Mouse (Mus musculus) limb, embryonic 15.5 days (tissue): Measurements from ENCODE around the gene Dpp6. TPM values are rescaled to one million over a fixed set of nuclear protein-coding genes. Genes with fewer than 3 reads are reported as not detected.

Experiments used
- ATAC-seq: fragments of 200-750 bp; cut with Nextera tagmentation; 2 replicates; pipeline ENCODE4 v1.8.0; 2017; ENCODE audit warnings: low read depth, moderate TSS enrichment; ENCODE audit not compliant: insufficient number of reproducible peaks, low FRiP score, low TSS enrichment
- H3K27ac ChIP-seq: fragments of 300-500 bp; sonication (generic); 2 replicates; pipeline ENCODE4 v1.5.1; 2015; ENCODE audit warnings: moderate library complexity, mild to moderate bottlenecking, inconsistent platforms
- H3K27me3 ChIP-seq: fragments of 300-500 bp; sonication (generic); 2 replicates; pipeline ENCODE4 v1.6.1; 2015; ENCODE audit warnings: inconsistent platforms
- H3K36me3 ChIP-seq: fragments of 300-500 bp; sonication (generic); 2 replicates; pipeline ENCODE4 v1.6.1; 2015; ENCODE audit warnings: inconsistent platforms
- H3K4me1 ChIP-seq: fragments of 300-500 bp; sonication (generic); 2 replicates; pipeline ENCODE4 v1.6.1; 2015; ENCODE audit warnings: inconsistent platforms
- H3K4me2 ChIP-seq: fragments of 300-500 bp; sonication (generic); 2 replicates; pipeline ENCODE4 v1.6.1; 2015; ENCODE audit warnings: mild to moderate bottlenecking, inconsistent platforms
- H3K4me3 ChIP-seq: fragments of 300-500 bp; sonication (generic); 2 replicates; pipeline ENCODE4 v1.5.1; 2015; ENCODE audit warnings: mild to moderate bottlenecking, inconsistent platforms
- H3K9ac ChIP-seq: fragments of 300-500 bp; sonication (generic); 2 replicates; pipeline ENCODE4 v1.6.1; 2015; ENCODE audit warnings: inconsistent platforms
- H3K9me3 ChIP-seq: fragments of 300-500 bp; sonication (generic); 2 replicates; pipeline ENCODE4 v1.6.1; 2016; ENCODE audit warnings: inconsistent platforms
- WGBS: fragments of 180-500 bp; shearing (Covaris S2); methylation state at CpG from one replicate; pipeline ENCODE4 v1.1.7; 2015; 5-methylcytosine and 5-hydroxymethylcytosine counted together
- polyA plus RNA-seq: library from polyadenylated mRNA; unstranded; fragments of >200 nt; fragmentation: Nextera tagmentation; extraction: Ambion mirVana; gene quantifications from 2 replicates; pipeline ENCODE4 v1.2.1, GENCODE M21; 2015

Gene Dpp6
- polyA plus RNA-seq, 1 experiment from 2014 or later: 1.9 TPM

DNA sequence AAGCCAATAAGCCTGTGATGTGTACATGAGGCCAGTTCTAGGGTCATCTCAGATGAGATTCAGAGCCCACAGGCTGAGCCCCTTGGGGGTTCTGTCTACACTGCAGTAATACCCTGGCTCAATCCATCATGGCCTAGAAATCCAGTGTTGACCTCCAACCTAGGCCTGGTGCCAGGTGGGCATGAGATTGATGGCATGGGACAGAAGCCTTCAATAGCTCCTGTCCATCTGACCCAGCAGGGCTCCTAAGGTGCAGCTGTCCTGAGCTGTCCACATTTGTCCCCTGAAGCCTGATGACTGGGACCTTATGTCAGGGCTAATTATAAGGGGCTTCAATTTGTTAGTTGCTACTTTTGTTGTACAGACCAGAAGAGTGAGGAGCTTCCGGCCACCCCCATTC, 500.8 kb downstream of the Dpp6 start:
- no peak overlapping the region for H3K4me2 ChIP-seq
- WGBS: 40% methylated on average over 1 of the region's 1 CpGs
- H3K4me1 ChIP-seq: no peaks in the 10 kb centered on the region
- H3K9me3 ChIP-seq: no peaks in the 10 kb centered on the region
- no peak for ATAC-seq
- no peaks in the 10 kb centered on the region for H3K36me3 ChIP-seq
- H3K9ac ChIP-seq: no peak overlapping the region
- no peaks in the 10 kb centered on the region for H3K27me3 ChIP-seq
- no peak overlapping the region for H3K27ac ChIP-seq
- H3K4me3 ChIP-seq: no peak overlapping the region

- no peak for ATAC-seq
- H3K9me3 ChIP-seq: no peaks in the 10 kb centered on the region
- no peak overlapping the region for H3K27ac ChIP-seq
- whole genome bisulfite sequencing: 80% methylated on average over 4 of the region's 4 CpGs
- no peaks in the 10 kb centered on the region for H3K36me3 ChIP-seq
- H3K4me3 ChIP-seq: no peak overlapping the region
- H3K4me2 ChIP-seq: no peak overlapping the region
- no peaks in the 10 kb centered on the region for H3K27me3 ChIP-seq
- no peaks in the 10 kb centered on the region for H3K4me1 ChIP-seq
- H3K9ac ChIP-seq: no peak overlapping the region
Observed at GRCm38 (mm10) chr5:27319731-27320130, 502.7 kb downstream of the Dpp6 start.

- Histone ChIP-seq H3K27ac (no peak overlapping the region), H3K36me3 (no peaks in the 10 kb centered on the region), H3K27me3 (no peaks in the 10 kb centered on the region), H3K9ac (no peak overlapping the region), H3K4me1 (no peaks in the 10 kb centered on the region), H3K4me2 (no peak overlapping the region), H3K9me3 (no peaks in the 10 kb centered on the region), H3K4me3 (no peak overlapping the region)
- ATAC-seq: no peak
- 49% methylated on average over 3 of the region's 3 CpGs for WGBS
Observed at GRCm38 (mm10) chr5:27322895-27323792, 506.1 kb downstream of the Dpp6 start.

DNA sequence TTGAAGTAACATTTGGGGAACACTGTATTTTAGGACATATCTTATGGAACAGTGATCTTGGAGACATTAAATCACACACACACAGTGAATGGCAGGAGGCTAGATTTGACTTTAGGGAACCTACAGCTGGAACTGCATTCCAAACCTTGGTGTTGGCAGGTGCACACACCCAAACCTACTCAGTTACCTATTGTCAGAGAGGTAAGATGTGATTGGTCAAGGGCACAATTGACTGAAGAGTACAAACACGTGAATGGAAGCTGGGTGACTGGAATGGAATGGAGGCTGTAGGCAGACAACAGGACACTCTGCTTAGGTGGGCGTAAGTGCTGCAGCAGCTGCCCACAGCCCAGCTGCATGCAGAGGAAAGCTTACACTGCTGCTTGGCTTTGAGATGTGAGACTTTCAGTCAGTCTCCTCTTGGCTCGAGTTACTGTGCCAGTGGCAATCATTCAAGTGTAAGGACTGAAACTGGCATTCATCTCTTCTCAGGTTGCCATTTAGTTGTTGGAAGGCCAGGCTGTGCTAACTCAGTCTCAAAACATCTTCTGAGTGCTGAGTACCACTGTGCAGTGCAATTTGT, 507.4 kb downstream of the Dpp6 start:
- H3K36me3 ChIP-seq: no peaks in the 10 kb centered on the region
- H3K27me3 ChIP-seq: no peaks in the 10 kb centered on the region
- H3K4me2 ChIP-seq: no peak overlapping the region
- no peak overlapping the region for H3K4me3 ChIP-seq
- 43% methylated on average over 3 of the region's 3 CpGs for WGBS
- no peaks in the 10 kb centered on the region for H3K4me1 ChIP-seq
- ATAC-seq: no peak
- no peak overlapping the region for H3K27ac ChIP-seq
- H3K9ac ChIP-seq: no peak overlapping the region
- H3K9me3 ChIP-seq: no peaks in the 10 kb centered on the region

DNA sequence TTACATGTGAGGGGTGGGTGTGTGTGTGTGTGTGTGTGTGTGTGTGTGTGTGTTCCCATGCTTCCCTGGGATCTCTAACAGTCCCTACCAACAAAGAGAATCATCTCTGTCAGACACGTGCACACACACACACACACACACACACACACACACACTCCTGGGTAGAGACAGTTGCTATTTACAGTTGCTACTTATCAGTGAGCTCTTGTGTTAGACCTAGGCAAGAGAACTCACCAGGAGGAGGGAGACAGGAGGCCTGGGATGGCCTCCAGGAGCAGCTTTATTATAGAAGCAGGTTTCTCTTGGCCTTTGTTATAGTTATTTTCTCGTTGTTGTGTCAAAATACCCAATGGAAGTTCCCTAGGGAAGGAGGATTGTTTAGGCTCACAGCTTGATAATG, 519.7 kb downstream of the Dpp6 start:
- Histone ChIP-seq H3K4me2 (no peak overlapping the region), H3K4me3 (no peak overlapping the region), H3K9ac (no peak overlapping the region), H3K9me3 (no peaks in the 10 kb centered on the region), H3K27ac (no peak overlapping the region), H3K4me1 (no peaks in the 10 kb centered on the region), H3K27me3 (no peaks in the 10 kb centered on the region), H3K36me3 (no peaks in the 10 kb centered on the region)
- ATAC-seq: no peak
- WGBS: 80% methylated on average over 2 of the region's 2 CpGs

DNA sequence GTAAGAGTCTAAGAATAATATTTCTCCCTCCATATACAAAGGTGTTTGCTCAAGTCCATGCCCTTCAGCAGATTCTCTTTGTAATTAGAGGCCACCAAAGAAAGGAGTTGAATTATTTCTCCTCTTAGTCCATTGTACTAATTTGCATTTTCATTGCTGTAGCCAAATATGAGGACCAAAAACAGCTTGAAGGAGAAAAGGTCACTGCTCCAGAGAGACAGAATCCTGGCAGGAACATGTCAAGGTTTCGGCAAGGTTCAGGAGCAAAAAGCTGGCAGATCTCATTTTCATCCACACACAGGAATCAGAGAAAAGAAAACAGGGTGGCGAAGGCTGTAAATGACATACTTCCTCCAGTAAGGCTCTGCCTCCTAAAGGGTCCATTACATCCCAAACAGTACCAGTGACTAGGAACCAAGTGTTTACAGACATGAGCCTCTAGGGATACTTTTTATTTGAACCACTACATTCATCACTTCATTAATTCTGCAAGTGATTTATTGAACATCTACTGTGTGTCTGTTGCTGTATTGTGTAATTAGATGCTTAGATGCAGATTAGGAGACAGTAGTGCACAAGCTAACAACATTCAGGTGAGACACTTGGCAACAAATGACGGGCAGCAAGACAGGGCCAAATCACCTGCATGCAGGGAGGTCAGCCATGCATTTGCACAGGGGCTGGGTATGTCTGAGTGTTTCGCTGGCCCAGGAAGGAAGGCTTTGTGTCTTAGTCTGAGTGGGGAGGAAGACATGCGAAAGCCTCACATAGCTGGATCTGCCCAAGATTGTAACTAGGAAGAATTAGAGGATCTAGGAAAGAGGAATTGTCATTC, 522.4 kb downstream of the Dpp6 start:
- no peak overlapping the region for H3K9ac ChIP-seq
- H3K4me3 ChIP-seq: no peak overlapping the region
- no peak overlapping the region for H3K27ac ChIP-seq
- no peak for ATAC-seq
- no peaks in the 10 kb centered on the region for H3K4me1 ChIP-seq
- no peaks in the 10 kb centered on the region for H3K36me3 ChIP-seq
- H3K9me3 ChIP-seq: no peaks in the 10 kb centered on the region
- WGBS: 72% methylated on average over 5 of the region's 5 CpGs
- no peaks in the 10 kb centered on the region for H3K27me3 ChIP-seq
- H3K4me2 ChIP-seq: no peak overlapping the region

GRCm38 (mm10) chr5:27342276-27342675, 525.3 kb downstream of the Dpp6 start:
- H3K36me3 ChIP-seq: no peaks in the 10 kb centered on the region
- no peak for ATAC-seq

DNA sequence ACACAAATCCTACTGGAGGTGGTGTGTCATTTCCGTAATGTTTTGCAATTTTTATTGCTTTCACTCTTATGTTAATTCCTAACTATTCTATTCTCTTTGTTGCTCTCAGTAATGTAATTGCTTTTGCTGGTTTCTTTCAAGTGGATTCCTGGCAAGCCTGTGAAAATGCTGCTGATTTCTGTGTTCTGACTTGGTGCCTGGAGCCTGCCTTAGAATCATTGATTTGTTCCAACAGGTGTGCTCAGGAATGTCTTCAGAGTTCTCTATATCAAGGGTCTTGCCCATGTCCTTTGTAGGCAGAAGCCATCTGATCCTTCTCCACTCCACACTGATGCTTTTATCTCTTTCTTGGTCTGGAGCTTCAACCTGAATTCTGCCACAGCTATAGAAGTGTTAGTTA, 526.6 kb downstream of the Dpp6 start:
- no peaks in the 10 kb centered on the region for H3K4me1 ChIP-seq
- H3K27ac ChIP-seq: no peak overlapping the region
- H3K9ac ChIP-seq: no peak overlapping the region
- WGBS: 51% methylated on average over 1 of the region's 1 CpGs
- no peaks in the 10 kb centered on the region for H3K36me3 ChIP-seq
- no peak for ATAC-seq
- H3K9me3 ChIP-seq: no peaks in the 10 kb centered on the region
- no peak overlapping the region for H3K4me2 ChIP-seq
- no peak overlapping the region for H3K4me3 ChIP-seq
- no peaks in the 10 kb centered on the region for H3K27me3 ChIP-seq

More at GRCm38 (mm10) chr5:27342276-27342675, 525.3 kb downstream of the Dpp6 start:
- H3K4me3 ChIP-seq: no peak overlapping the region
- no peak overlapping the region for H3K4me2 ChIP-seq
- no peaks in the 10 kb centered on the region for H3K9me3 ChIP-seq
- WGBS: 62% methylated on average over 6 of the region's 6 CpGs
- H3K9ac ChIP-seq: no peak overlapping the region
- no peak overlapping the region for H3K27ac ChIP-seq
- H3K27me3 ChIP-seq: no peaks in the 10 kb centered on the region
- no peaks in the 10 kb centered on the region for H3K4me1 ChIP-seq

- no peak overlapping the region for H3K4me2 ChIP-seq
- H3K27me3 ChIP-seq: no peaks in the 10 kb centered on the region
- no peaks in the 10 kb centered on the region for H3K36me3 ChIP-seq
- no peak overlapping the region for H3K27ac ChIP-seq
- no peaks in the 10 kb centered on the region for H3K9me3 ChIP-seq
- no peak overlapping the region for H3K9ac ChIP-seq
- H3K4me1 ChIP-seq: no peaks in the 10 kb centered on the region
- H3K4me3 ChIP-seq: no peak overlapping the region
- no peak for ATAC-seq
- 73% methylated on average over 5 of the region's 5 CpGs for WGBS
Observed at GRCm38 (mm10) chr5:27348181-27349095, 531.4 kb downstream of the Dpp6 start.

GRCm38 (mm10) chr5:27357630-27358029, 540.6 kb downstream of the Dpp6 start:
- Histone ChIP-seq H3K4me1 (no peaks in the 10 kb centered on the region), H3K9ac (no peak overlapping the region), H3K36me3 (no peaks in the 10 kb centered on the region), H3K4me2 (no peak overlapping the region), H3K4me3 (no peak overlapping the region), H3K27ac (no peak overlapping the region), H3K27me3 (no peaks in the 10 kb centered on the region), H3K9me3 (no peaks in the 10 kb centered on the region)
- ATAC-seq: no peak
- 67% methylated on average over 3 of the region's 3 CpGs for WGBS

DNA sequence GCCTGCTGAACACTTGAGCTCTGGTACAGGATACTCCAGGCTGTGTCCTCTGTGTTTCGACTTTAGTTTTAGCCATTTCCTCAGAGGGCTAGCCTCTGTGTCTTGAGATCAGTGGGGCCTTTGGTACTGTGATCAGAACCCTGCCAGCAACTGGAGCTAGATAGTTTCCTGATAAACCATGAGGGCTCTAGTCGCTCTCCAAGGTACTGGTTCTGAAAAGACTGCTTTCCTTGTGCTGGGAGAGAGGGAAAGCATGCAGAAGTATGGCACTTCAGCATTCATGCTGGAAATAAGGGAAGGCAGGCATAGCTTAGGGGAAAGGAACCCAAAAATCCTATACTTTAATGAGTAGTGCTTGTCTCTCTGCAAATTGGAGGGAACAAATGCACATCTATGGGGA, 548.9 kb downstream of the Dpp6 start:
- H3K4me3 ChIP-seq: no peak overlapping the region
- H3K27ac ChIP-seq: no peak overlapping the region
- no peaks in the 10 kb centered on the region for H3K27me3 ChIP-seq
- H3K4me2 ChIP-seq: no peak overlapping the region
- no peak overlapping the region for H3K9ac ChIP-seq
- H3K36me3 ChIP-seq: no peaks in the 10 kb centered on the region
- no peaks in the 10 kb centered on the region for H3K9me3 ChIP-seq
- no peaks in the 10 kb centered on the region for H3K4me1 ChIP-seq
- whole genome bisulfite sequencing: 58% methylated on average over 2 of the region's 2 CpGs
- no peak for ATAC-seq
